ENCODE assay signal across 16 mouse cellular contexts in genomic region chr5:142692971-142693737, GRCm38 (mm10). TPM values are rescaled to one million over a fixed set of nuclear protein-coding genes. Genes with fewer than 3 reads are reported as not detected.
DNase-seq lines count a peak whose midpoint lies in the region; ATAC-seq and TF ChIP-seq lines count a peak whose summit lies in the region.
"Had no signal": no experiment of that assay in that cellular context is flagged by ENCODE, and none has a peak within 500 bp of the region (broad histone marks: within the 10 kb centered on the region; RNA-seq: fewer than 3 reads in every experiment).

No protein-coding gene starts in this region.

- 63% methylated on average over 12 of the region's 12 CpGs for WGBS in embryonic facial prominence, embryonic 15.5 days
- WGBS in embryonic facial prominence, embryonic 10.5 days: 77% methylated on average over 12 of the region's 12 CpGs
- WGBS in midbrain, embryonic 12.5 days: 72% methylated on average over 12 of the region's 12 CpGs
- 74% methylated on average over 12 of the region's 12 CpGs for WGBS in midbrain, embryonic 10.5 days

- H3K27me3 ChIP-seq in embryonic facial prominence, embryonic 15.5 days: no peaks in the 10 kb centered on the region
- H3K27me3 ChIP-seq in embryonic facial prominence, embryonic 10.5 days (replicated peaks; ENCODE audit: low read depth, poor library complexity, severe bottlenecking): 0 out of 2 replicates have a peak, but pooled peaks cover 7% of the 10 kb centered on the region
- H3K27me3 ChIP-seq in midbrain, embryonic 12.5 days: peaks cover 4% of the 10 kb centered on the region
- peaks cover 17% of the 10 kb centered on the region; the same call in 1 of the 2 replicates for H3K27me3 ChIP-seq in midbrain, embryonic 10.5 days (ENCODE audit: low read depth, poor library complexity, severe bottlenecking)
- H3K27me3 ChIP-seq: lung, embryonic 15.5 days; Patski had no signal

- ATAC-seq in embryonic facial prominence, embryonic 15.5 days (ENCODE audit: insufficient number of reproducible peaks, low FRiP score, low TSS enrichment, low read depth): peak; percentile 51; the same call in 1 of the 2 replicates
- peak; percentile 30; the same call in 1 of the 2 replicates for ATAC-seq in midbrain, embryonic 12.5 days (ENCODE audit: low FRiP score, low read depth)
- ATAC-seq in CD4-positive, CD25-positive, alpha-beta regulatory T cell, adult 4 months: no peak
- ATAC-seq in frontal cortex, adult (ENCODE audit: low TSS enrichment): no peak
- ATAC-seq: intestine, postnatal 0 days; Patski had no signal

- H3K9ac ChIP-seq in embryonic facial prominence, embryonic 15.5 days: no peak overlapping the region
- no peak overlapping the region for H3K9ac ChIP-seq in midbrain, embryonic 12.5 days (replicated peaks)
- H3K9ac ChIP-seq: lung, embryonic 15.5 days had no signal

- H3K9me3 ChIP-seq in embryonic facial prominence, embryonic 15.5 days (replicated peaks): no peaks in the 10 kb centered on the region
- no peaks in the 10 kb centered on the region for H3K9me3 ChIP-seq in embryonic facial prominence, embryonic 10.5 days
- H3K9me3 ChIP-seq in midbrain, embryonic 12.5 days: no peaks in the 10 kb centered on the region
- H3K9me3 ChIP-seq in midbrain, embryonic 10.5 days (replicated peaks): no peaks in the 10 kb centered on the region
- H3K9me3 ChIP-seq: lung, embryonic 15.5 days had no signal

- no peak for TF ChIP-seq CTCF in brain, embryonic 14.5 days (IDR thresholded peaks at IDR 0.05; ENCODE audit: borderline replicate concordance, extremely low read depth, insufficient read depth, insufficient read length)

- no peak overlapping the region for H3K27ac ChIP-seq in embryonic facial prominence, embryonic 15.5 days (replicated peaks)
- H3K27ac ChIP-seq in embryonic facial prominence, embryonic 10.5 days (replicated peaks): no peak overlapping the region
- 0 out of 2 replicates have a peak overlapping the region, but pooled peaks have one; percentile 4 for H3K27ac ChIP-seq in midbrain, embryonic 12.5 days (replicated peaks)
- H3K27ac ChIP-seq in midbrain, embryonic 10.5 days (replicated peaks): no peak overlapping the region
- H3K27ac ChIP-seq: lung, embryonic 15.5 days had no signal

- DNase-seq in embryonic facial prominence, embryonic 10.5 days (ENCODE audit: low spot score): no peak
- DNase-seq in midbrain, embryonic 10.5 days (ENCODE audit: low spot score): no peak
- DNase-seq in brain, embryonic 14.5 days (ENCODE audit: low read depth): peak; percentile 49
- DNase-seq in cerebellum, postnatal 25 days: peak; percentile 66 to 70
- DNase-seq: heart, postnatal 36 days; kidney, postnatal 10 days; liver had no signal

- H3K36me3 ChIP-seq in embryonic facial prominence, embryonic 15.5 days: no peaks in the 10 kb centered on the region
- H3K36me3 ChIP-seq in embryonic facial prominence, embryonic 10.5 days (replicated peaks): no peaks in the 10 kb centered on the region
- no peaks in the 10 kb centered on the region for H3K36me3 ChIP-seq in midbrain, embryonic 12.5 days
- no peaks in the 10 kb centered on the region for H3K36me3 ChIP-seq in midbrain, embryonic 10.5 days
- H3K36me3 ChIP-seq: lung, embryonic 15.5 days had no signal

- no peaks in the 10 kb centered on the region for H3K4me1 ChIP-seq in embryonic facial prominence, embryonic 15.5 days
- H3K4me1 ChIP-seq in embryonic facial prominence, embryonic 10.5 days: no peaks in the 10 kb centered on the region
- peaks cover 14% of the 10 kb centered on the region for H3K4me1 ChIP-seq in midbrain, embryonic 12.5 days
- H3K4me1 ChIP-seq in midbrain, embryonic 10.5 days: peaks cover 31% of the 10 kb centered on the region
- H3K4me1 ChIP-seq: lung, embryonic 15.5 days had no signal

- no peak overlapping the region for H3K4me2 ChIP-seq in embryonic facial prominence, embryonic 15.5 days (replicated peaks)
- H3K4me2 ChIP-seq in midbrain, embryonic 12.5 days (replicated peaks): no peak overlapping the region
- H3K4me2 ChIP-seq: heart, embryonic 11.5 days; lung, embryonic 15.5 days had no signal

- no peak overlapping the region for H3K4me3 ChIP-seq in embryonic facial prominence, embryonic 15.5 days (replicated peaks)
- H3K4me3 ChIP-seq in embryonic facial prominence, embryonic 10.5 days: no peak overlapping the region
- no peak overlapping the region for H3K4me3 ChIP-seq in midbrain, embryonic 12.5 days
- H3K4me3 ChIP-seq in midbrain, embryonic 10.5 days: no peak overlapping the region
- H3K4me3 ChIP-seq: lung, embryonic 15.5 days; myocyte had no signal

- no peak for TF ChIP-seq POLR2A in brain, embryonic 14.5 days (IDR thresholded peaks at IDR 0.05; ENCODE audit: borderline replicate concordance, extremely low read depth, insufficient read depth, insufficient read length, poor library complexity, severe bottlenecking)

RNA-seq across cellular contexts. Expression of gene Slc29a4, which starts 0.8 kb away (rescaled TPM):
- polyA plus RNA-seq in embryonic facial prominence, embryonic 15.5 days (2015; fragmentation: Nextera tagmentation; extraction: Ambion mirVana): 6.1 and 7.1 TPM in 2 replicates
- polyA plus RNA-seq in embryonic facial prominence, embryonic 10.5 days (2016; fragmentation: Nextera tagmentation; extraction: Ambion mirVana): 18.1 and 19.6 TPM in 2 replicates
- 49.3 and 50.3 TPM in 2 replicates for polyA plus RNA-seq in midbrain, embryonic 12.5 days (2016; fragmentation: Nextera tagmentation; extraction: Ambion mirVana)
- polyA plus RNA-seq in midbrain, embryonic 10.5 days (2016; fragmentation: Nextera tagmentation; extraction: Ambion mirVana): 22.8 and 32.6 TPM in 2 replicates
- polyA plus RNA-seq in brain, embryonic 14.5 days (2012; rRNA removed): 109 and 122 TPM in 2 replicates
- polyA plus RNA-seq in CD4-positive, CD25-positive, alpha-beta regulatory T cell, adult 4 months (2017; shearing (Covaris generic)): under 1 TPM in 1 of 2 experiments, not detected in 1; 0.11 TPM
- polyA plus RNA-seq: myocyte had no signal

Comparison
In these comparisons a context has a peak if more than half of its experiments do, and no peak if none do; other contexts are left out.
1. ATAC-seq: peak in embryonic facial prominence, embryonic 15.5 days (single experiment) and midbrain, embryonic 12.5 days (single experiment); none in CD4-positive, CD25-positive, alpha-beta regulatory T cell, adult 4 months (single experiment) and frontal cortex, adult (single experiment).
2. DNase-seq: peak in brain, embryonic 14.5 days (single experiment) and cerebellum, postnatal 25 days (2 of 2); none in embryonic facial prominence, embryonic 10.5 days (single experiment) and midbrain, embryonic 10.5 days (single experiment).